Mouse (Mus musculus) liver, embryonic 11.5 days (tissue): Measurements from ENCODE around the gene Figla. TPM values are rescaled to one million over a fixed set of nuclear protein-coding genes. Genes with fewer than 3 reads are reported as not detected.

Experiments
- ATAC-seq: fragments of 200-750 bp; cut with Nextera tagmentation; replicated peaks from 2 replicates; pipeline ENCODE4 v1.8.0; 2017; ENCODE audit warnings: moderate number of reproducible peaks, mild to moderate bottlenecking, moderate TSS enrichment, moderate library complexity; ENCODE audit not compliant: low FRiP score
- DNase-seq: peaks from one replicate; pipeline ENCODE4 v3.0.0-alpha.2; 2017; ENCODE audit warnings: low spot score
- H3K27ac ChIP-seq: fragments of 300-500 bp; sonication (generic); 2 replicates; pipeline ENCODE4 v1.5.1; 2014; ENCODE audit warnings: mild to moderate bottlenecking, low read depth, low read length, control low read depth
- H3K27me3 ChIP-seq: fragments of 300-500 bp; sonication (generic); replicated peaks from 2 replicates; pipeline ENCODE4 v1.6.1; 2014; ENCODE audit warnings: low read length, mixed read lengths; ENCODE audit not compliant: control insufficient read depth, insufficient read depth
- H3K36me3 ChIP-seq: fragments of 300-500 bp; sonication (generic); 2 replicates; pipeline ENCODE4 v1.6.1; 2014; ENCODE audit warnings: mild to moderate bottlenecking, low read length, moderate library complexity, mixed read lengths; ENCODE audit not compliant: control insufficient read depth, insufficient read depth
- H3K4me1 ChIP-seq: fragments of 300-500 bp; sonication (generic); replicated peaks from 2 replicates; pipeline ENCODE4 v1.6.1; 2014; ENCODE audit warnings: low read length, mixed read lengths; ENCODE audit not compliant: control insufficient read depth, insufficient read depth
- H3K4me2 ChIP-seq: fragments of 300-500 bp; sonication (generic); 2 replicates; pipeline ENCODE4 v1.6.1; 2014; ENCODE audit warnings: mild to moderate bottlenecking, control low read depth, moderate library complexity
- H3K4me3 ChIP-seq: fragments of 300-500 bp; sonication (generic); 2 replicates; pipeline ENCODE4 v1.5.1; 2014; ENCODE audit warnings: low read depth, low read length, control low read depth
- H3K9ac ChIP-seq: fragments of 300-500 bp; sonication (generic); 2 replicates; pipeline ENCODE4 v1.6.1; 2014; ENCODE audit warnings: low read depth, low read length, control low read depth
- H3K9me3 ChIP-seq: fragments of 300-500 bp; sonication (generic); 2 replicates; pipeline ENCODE4 v1.6.1; 2016; ENCODE audit warnings: low read length, inconsistent platforms, mixed read lengths; ENCODE audit not compliant: control insufficient read depth
- WGBS: fragments of 180-500 bp; shearing (Covaris S2); extraction: QIAGEN DNeasy Blood & Tissue Kit; methylation state at CpG from one replicate; pipeline ENCODE4 v1.1.7; 2014; 5-methylcytosine and 5-hydroxymethylcytosine counted together
- polyA plus RNA-seq: library from polyadenylated mRNA; unstranded; fragments of >200 nt; fragmentation: Nextera tagmentation; extraction: Ambion mirVana; gene quantifications from 2 replicates; pipeline ENCODE4 v1.2.1, GENCODE M21; 2014

Figla gene
- polyA plus RNA-seq, 1 experiment from 2014 or later, result not detected

DNA sequence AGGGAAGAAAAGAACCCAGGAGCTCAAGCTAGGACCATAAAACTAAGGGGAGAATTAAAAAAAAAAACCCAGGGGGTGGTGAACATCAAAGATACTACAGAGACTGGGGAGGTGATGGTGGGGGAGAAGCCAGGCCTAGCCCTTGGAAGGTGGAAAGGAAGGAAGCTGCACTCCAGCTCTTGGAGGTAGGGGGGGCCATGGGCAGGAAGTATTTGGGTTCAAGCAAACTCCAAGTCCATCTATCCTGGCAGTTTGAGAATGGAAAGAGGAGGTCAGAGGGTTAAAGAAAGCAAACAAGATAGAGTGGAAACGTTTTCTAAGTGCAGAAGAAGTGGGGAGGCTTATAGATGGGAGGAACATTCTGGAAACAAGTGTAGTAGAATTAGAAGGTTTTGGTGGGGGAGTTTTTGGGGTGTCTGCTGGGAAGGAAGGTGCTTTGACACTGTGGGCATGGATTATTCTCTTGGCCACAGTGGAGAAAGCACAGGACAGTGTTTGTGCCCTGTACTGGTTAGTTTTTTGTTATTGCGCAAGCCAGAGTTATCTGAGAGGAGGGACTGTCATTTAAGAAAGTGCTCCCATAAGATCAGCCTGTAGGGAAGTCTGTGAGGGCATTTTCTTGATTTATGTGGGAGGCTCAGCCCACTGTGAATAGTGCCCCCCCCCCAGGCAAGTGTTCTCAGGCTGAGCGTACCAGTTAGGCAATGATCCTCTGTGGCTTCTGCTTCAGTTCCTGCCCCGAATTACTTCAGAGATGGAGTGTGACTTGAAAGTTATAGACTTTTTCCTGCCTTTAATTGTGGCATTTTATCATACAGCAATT lies 3.7 kb downstream of the Figla start:
- 45% methylated on average over 4 of the region's 4 CpGs for WGBS
- Histone ChIP-seq H3K9me3 (no peaks in the 10 kb centered on the region), H3K4me1 (no peaks in the 10 kb centered on the region; the same call in 1 of the 2 replicates), H3K9ac (no peak overlapping the region), H3K4me2 (no peak overlapping the region), H3K36me3 (no peaks in the 10 kb centered on the region), H3K27ac (no peak overlapping the region), H3K27me3 (no peaks in the 10 kb centered on the region), H3K4me3 (no peak overlapping the region)
- DNase-seq (no peak), ATAC-seq (no peak)

GRCm38 (mm10) chr6:86020948-86021347 lies 5.0 kb downstream of the Figla start:
- H3K4me1 ChIP-seq, result no peaks in the 10 kb centered on the region; the same call in 1 of the 2 replicates
- H3K27ac ChIP-seq, result no peak overlapping the region
- no peak overlapping the region for H3K4me2 ChIP-seq
- no peak overlapping the region for H3K9ac ChIP-seq
- no peak for DNase-seq
- H3K27me3 ChIP-seq, result no peaks in the 10 kb centered on the region
- H3K9me3 ChIP-seq, result no peaks in the 10 kb centered on the region
- H3K4me3 ChIP-seq, result no peak overlapping the region
- ATAC-seq, result no peak
- no peaks in the 10 kb centered on the region for H3K36me3 ChIP-seq
- 21% methylated on average over 3 of the region's 3 CpGs for WGBS

DNA sequence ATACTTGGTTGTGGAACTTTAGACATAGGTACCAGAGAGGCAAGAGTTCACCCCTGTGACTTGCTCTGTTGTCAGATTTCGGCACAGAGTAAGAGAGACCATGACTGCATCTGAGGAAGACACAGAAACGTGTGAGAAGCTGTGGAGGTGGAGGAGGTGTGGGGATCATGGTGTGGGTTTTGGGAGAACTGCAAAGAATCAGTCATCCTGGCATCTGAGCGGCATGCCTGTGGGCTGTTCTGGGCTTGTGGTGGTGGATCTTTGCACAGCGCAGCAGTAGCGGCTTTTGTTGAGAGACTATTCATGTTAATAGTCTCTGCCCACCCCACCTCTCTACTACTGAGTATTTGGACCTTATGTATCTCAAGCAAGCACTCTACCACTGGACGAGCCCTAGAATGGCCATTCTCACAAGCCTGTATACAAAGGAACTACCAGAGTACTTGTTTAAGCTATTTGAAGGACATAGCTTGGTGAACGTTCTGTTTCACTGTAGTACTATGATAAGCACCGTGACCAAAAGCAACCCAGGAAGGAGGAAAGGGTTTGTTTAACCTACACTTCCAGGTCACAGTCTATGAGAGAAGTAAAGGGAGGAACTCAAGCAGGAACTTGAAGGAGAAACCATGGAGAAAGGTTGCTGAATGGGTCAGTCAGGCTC lies 10.8 kb downstream of the Figla start:
- peaks cover 49% of the 10 kb centered on the region for H3K27me3 ChIP-seq
- H3K9ac ChIP-seq, result no peak overlapping the region
- H3K27ac ChIP-seq, result no peak overlapping the region
- H3K4me1 ChIP-seq, result peaks cover 3% of the 10 kb centered on the region; the same call in 1 of the 2 replicates
- H3K4me3 ChIP-seq, result no peak overlapping the region
- WGBS, result 70% methylated on average over 8 of the region's 8 CpGs
- H3K36me3 ChIP-seq, result no peaks in the 10 kb centered on the region
- H3K9me3 ChIP-seq, result no peaks in the 10 kb centered on the region
- ATAC-seq, result no peak
- no peak for DNase-seq
- H3K4me2 ChIP-seq, result no peak overlapping the region

- ATAC-seq (no peak), DNase-seq (no peak)
- Histone ChIP-seq H3K9me3 (no peaks in the 10 kb centered on the region), H3K4me1 (peaks cover 3% of the 10 kb centered on the region; the same call in 1 of the 2 replicates), H3K27me3 (peaks cover 49% of the 10 kb centered on the region), H3K9ac (no peak overlapping the region), H3K4me2 (peak overlapping the region; percentile 77), H3K27ac (no peak overlapping the region), H3K36me3 (no peaks in the 10 kb centered on the region), H3K4me3 (peak overlapping the region; percentile 48)
- 54% methylated on average over 2 of the region's 2 CpGs for WGBS
Observed at GRCm38 (mm10) chr6:86028150-86028549, 12.2 kb downstream of the Figla start.

GRCm38 (mm10) chr6:86028601-86029322 lies 12.8 kb downstream of the Figla start, which contains the start of gene Add2:
Gene Add2 (plus strand): TSS chr6:86028681.
- no peak within 1 kb of the TSS for H3K27ac ChIP-seq
- 3% methylated on average over 55 of the region's 56 CpGs for WGBS
- peaks cover 49% of the 10 kb centered on the region for H3K27me3 ChIP-seq
- H3K9ac ChIP-seq, result peak within 1 kb of the TSS; percentile 42
- ATAC-seq (no peak), DNase-seq (peak; percentile 48)
- no peaks in the 10 kb centered on the region for H3K9me3 ChIP-seq
- H3K4me2 ChIP-seq, result peak within 1 kb of the TSS; percentile 77
- peak within 1 kb of the TSS; percentile 48 for H3K4me3 ChIP-seq
- H3K4me1 ChIP-seq, result peaks cover 3% of the 10 kb centered on the region; the same call in 1 of the 2 replicates
- H3K36me3 ChIP-seq, result no peaks in the 10 kb centered on the region

GRCm38 (mm10) chr6:86029323-86029713 lies 13.3 kb downstream of the Figla start:
- Histone ChIP-seq H3K27me3 (peaks cover 49% of the 10 kb centered on the region), H3K4me3 (peak overlapping the region; percentile 48; the same call in 1 of the 2 replicates), H3K9ac (no peak overlapping the region), H3K27ac (no peak overlapping the region), H3K4me2 (peak overlapping the region; percentile 77), H3K36me3 (no peaks in the 10 kb centered on the region), H3K9me3 (no peaks in the 10 kb centered on the region), H3K4me1 (peaks cover 3% of the 10 kb centered on the region; the same call in 1 of the 2 replicates)
- 14% methylated on average over 6 of the region's 6 CpGs for WGBS
- ATAC-seq (no peak), DNase-seq (no peak)

GRCm38 (mm10) chr6:86031527-86031926 lies 15.6 kb downstream of the Figla start:
- Histone ChIP-seq H3K9ac (no peak overlapping the region), H3K27me3 (peaks cover 46% of the 10 kb centered on the region), H3K36me3 (no peaks in the 10 kb centered on the region), H3K4me3 (no peak overlapping the region), H3K27ac (no peak overlapping the region), H3K4me1 (peaks cover 3% of the 10 kb centered on the region; the same call in 1 of the 2 replicates), H3K4me2 (no peak overlapping the region), H3K9me3 (no peaks in the 10 kb centered on the region)
- WGBS, result 83% methylated on average over 2 of the region's 2 CpGs
- no peak for ATAC-seq
- no peak for DNase-seq

GRCm38 (mm10) chr6:86033635-86034034 lies 17.7 kb downstream of the Figla start:
- ATAC-seq (no peak), DNase-seq (no peak)
- Histone ChIP-seq H3K36me3 (no peaks in the 10 kb centered on the region), H3K4me1 (peaks cover 3% of the 10 kb centered on the region; the same call in 1 of the 2 replicates), H3K9me3 (no peaks in the 10 kb centered on the region), H3K27me3 (peaks cover 28% of the 10 kb centered on the region), H3K27ac (no peak overlapping the region), H3K4me2 (no peak overlapping the region), H3K9ac (no peak overlapping the region), H3K4me3 (no peak overlapping the region)
- WGBS, result 73% methylated on average over 1 of the region's 1 CpGs
